Mouse (Mus musculus) MN1 (cell line): ENCODE measurements around the gene Tmem37.

Source experiments
- DNase-seq: peaks from one replicate; pipeline ENCODE4 v3.0.0-alpha.2; 2016; ENCODE audit warnings: low spot score

The Tmem37 gene

DNA sequence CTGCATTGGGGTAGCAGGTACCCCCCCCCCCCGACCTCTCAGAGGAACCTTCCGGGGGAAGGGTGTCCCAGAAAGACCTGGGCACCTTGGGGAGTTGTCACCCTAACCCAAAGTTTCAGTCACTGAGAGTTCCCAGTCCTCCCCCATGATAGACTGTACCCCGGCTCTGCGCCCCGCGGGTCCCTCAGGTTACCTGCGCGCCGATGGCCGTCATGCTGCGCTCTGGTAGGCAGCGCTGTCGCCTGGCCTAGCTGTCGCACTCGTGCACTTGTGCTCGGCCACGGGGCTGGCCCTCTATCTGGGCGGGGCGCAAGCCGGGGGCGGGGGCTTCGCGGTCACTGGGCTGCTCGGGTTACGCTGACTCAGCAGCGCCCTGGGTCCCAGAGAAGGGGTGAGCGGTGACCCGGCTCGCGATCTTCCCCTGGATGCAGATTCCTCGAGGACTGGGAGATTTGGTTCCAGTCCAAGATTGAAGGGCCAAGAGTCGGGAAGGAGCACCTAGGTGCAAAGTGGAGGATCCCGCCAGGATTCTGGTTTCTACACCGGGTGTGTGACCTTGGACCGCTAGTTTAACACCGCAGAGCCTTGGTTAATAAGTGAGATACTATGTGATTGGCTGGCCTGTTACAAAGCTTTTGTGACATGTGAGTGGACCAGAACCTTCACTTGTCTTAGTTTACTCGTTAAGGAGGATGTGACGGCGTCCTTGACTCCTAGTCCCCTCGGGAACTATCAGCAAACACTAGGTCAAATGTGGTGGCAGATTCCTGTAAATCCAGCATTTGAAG, at the start of gene Tmem37:
Gene Tmem37 (minus strand): TSS at position 556 of the 788 bp plus-strand sequence.
- no peak for DNase-seq

DNA sequence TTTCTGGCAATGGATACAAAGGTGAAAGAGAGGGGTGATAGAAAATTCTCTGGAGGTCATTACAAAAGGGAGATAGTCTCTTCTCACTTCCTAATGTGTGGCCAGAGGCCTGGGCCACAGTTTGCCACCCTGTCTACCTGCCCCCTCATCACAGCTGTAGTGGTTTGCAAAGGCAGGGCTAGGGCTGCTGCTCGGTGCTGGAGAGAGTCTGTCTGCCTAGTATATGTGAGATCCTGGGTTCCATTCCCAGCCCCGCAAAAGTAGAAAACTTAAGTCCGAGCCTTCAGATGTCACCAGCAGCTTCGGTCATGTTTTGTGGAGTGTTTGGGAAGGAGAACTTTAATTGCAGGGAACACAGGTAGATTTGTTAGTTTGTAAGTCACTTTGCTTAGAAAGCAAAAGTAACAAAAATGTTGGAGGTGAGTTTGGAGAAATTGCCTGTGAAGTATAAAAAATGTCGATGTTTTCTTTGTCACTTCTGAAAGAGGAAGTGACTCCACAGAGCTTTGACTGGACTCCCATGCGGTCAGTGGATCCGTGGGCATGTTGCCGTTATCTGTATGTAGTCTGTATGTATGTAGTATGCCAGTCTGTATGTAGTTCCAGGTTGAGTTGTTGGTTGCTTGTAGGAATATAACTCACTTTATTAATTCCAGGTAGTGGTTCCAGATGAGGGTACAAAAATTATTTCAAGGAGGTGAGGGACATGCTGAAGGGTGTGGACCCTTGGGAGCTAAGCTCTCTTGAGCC, 48.9 kb upstream of the Tmem37 start:
- DNase-seq, result no peak

- DNase-seq, result no peak
These were observed 48.2 kb upstream of the Tmem37 start for GRCm38 (mm10) chr1:120121930-120122530.

- DNase-seq, result peak; percentile 98
These were observed 47.3 kb upstream of the Tmem37 start, which contains the start of the genes Dbi and 3110009E18Rik for GRCm38 (mm10) chr1:120120969-120121811. Gene Dbi (minus strand): TSS chr1:120121078. Gene 3110009E18Rik (plus strand): TSS chr1:120121187.

DNA sequence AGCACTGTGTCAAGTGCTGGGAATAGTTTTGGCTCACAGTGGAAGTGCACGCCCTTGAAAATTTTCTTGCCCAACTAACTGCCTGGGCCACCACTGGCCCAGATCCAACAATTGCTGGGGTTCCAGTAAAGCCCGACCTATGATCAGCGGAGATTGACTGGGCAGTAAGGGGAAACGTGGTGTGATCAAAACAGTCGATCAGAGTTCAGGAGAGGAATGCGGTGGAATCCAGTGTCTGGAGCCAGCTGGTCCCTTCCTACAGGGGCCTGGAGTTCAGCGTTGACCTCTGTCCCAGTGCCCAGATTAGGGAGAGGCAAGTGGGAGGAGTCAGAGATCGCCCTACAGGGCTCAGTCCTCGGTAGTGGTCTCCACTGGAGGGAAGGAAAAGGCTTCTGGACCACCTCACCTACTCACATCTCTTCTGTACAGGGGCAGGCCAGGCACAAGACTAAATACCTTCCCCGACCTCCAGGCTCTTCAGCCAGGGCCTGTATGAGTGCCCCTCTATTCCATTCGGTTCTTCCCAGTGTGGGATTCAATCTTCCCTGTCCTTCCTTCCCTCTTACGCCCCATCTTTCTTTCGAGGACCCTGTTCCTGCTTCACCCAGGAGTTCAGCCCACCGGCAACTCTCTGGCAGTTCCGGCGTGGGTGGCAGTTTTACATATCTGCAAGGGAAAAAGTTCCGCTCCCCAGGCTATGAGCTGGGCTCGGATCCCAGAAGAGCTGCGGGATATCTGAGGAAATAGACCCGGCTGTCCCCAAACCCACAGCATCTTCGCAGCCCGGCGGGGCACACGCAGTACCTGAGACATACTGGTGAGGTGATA, 46.5 kb upstream of the Tmem37 start:
- DNase-seq, result peak; percentile 39

- no peak for DNase-seq
These were observed 45.5 kb upstream of the Tmem37 start for GRCm38 (mm10) chr1:120119389-120119788.

DNA sequence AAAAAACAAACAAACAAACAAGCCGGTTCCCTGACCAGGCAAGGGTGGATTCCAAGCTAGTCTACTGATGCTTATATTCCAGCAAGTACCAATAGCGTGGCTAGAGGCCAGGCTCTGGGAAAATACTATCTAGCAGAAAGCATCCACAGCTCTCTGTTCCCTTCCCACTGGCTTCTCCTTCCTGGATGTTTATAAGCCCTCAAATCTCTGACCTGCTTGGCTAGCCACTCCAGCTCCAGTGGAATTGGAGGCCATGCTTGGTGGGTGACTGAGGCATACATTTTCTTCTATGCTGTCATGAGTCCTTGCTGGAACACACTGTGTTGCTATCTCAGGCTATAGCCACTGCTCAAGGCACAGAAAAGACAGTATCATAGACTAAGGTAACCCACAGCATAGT, 45.0 kb upstream of the Tmem37 start:
- DNase-seq, result no peak

GRCm38 (mm10) chr1:120116106-120116505, 42.2 kb upstream of the Tmem37 start:
- no peak for DNase-seq

DNA sequence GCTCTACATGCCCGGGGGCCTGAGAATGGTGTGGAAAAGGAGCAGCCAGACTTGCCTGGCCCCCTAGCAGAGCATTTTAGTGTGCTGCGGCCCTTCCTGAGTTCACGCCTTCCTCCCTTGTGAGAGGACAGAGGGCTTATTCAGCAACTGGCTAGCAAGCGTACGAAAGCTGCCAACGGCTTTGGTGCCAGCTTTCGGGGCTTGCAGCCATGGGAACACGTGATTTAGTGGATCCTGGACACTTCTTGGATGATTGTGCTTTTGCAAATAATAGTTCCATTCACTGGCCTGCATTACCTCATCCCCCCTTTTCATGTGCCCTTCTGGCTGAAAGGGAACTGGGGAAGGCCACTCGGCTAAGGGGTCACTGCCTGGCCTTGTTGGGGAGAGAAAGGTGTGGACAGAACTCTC, 41.8 kb upstream of the Tmem37 start:
- DNase-seq, result no peak

DNA sequence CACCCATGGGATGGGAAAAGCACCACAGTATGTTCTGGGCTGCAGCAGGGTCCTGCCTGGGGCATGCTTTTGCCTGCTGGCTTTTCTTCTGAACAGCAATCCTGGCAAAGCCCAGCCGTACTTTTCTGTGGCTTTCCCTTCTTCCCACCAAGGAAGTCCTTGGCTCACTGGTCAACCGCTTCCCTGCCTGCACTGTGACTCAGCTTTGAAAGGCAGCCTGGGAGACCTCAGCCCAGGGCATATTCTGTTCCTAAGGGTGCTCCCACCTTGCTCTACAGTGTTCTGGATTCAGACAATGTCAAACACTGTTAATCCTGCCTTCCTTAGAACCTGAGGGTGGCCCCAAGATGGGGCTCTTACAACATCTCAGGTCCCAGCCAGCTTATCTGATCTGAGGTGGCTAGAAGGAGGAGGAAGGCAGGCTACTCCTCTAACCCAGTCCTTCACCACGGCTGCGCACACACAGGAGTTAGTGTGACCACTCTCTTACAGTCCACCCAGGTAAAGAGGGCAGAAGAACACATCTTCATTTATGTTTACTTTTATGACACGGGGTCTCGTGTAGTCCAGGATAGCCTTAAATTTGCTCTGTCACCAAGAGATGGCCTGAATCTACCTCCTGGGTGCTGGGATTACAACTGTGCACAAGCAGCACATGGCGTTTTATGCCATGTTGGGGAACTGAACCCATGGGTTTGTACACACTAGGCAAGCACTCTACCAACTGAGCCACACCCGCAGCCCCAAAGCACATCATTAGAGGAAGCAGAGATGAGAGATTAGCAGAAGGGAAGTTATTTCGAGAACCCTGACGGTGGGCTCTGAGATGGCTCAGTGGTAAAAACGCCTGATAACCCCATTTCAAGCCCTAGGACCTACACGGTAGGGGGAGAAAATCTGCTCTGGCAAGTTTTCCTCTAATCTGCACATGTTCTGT, 38.6 kb upstream of the Tmem37 start:
- no peak for DNase-seq

GRCm38 (mm10) chr1:120111766-120112165, 37.9 kb upstream of the Tmem37 start:
- no peak for DNase-seq

GRCm38 (mm10) chr1:120109741-120110432, 36.0 kb upstream of the Tmem37 start:
- no peak for DNase-seq

DNA sequence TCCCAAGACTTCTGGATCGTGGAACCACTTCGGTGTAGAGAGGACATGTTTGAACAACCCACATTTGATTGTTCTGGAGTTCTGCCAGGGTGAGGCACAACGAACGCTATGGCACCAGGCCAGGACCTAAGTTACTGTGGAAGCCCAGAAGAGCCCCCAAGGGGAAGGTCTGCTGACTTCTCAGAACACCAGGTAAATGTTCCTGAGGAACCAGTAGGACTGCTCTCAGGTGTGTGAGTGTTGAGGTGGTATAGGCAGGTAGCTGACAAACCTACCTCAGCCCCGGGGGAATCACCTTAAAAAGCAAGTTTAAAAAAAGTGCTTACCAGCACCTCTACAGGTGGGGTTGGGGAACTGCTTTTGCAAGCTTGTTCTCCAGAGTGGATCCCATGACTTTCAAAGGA, 31.7 kb upstream of the Tmem37 start:
- no peak for DNase-seq

DNA sequence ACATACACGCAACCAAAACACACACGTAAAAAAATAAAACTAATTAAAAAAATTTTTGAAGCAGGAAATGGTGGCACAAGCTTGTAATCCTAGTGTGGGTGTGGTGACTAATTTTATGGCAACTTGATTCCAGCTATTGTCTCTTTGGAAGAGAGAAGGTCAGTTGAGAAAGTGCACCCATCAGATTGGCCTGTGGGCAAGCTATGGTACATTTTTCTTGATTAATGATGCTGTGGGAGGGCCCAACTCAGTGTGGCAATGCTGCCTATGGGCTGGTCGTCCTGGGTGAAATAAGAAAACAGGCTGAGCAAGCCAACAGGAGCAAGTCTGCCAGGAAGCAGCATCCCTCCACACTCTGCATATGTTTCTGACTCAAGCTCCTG, 27.3 kb upstream of the Tmem37 start:
- DNase-seq, result no peak

- no peak for DNase-seq
These were observed 26.8 kb upstream of the Tmem37 start for GRCm38 (mm10) chr1:120100456-120101226.

DNA sequence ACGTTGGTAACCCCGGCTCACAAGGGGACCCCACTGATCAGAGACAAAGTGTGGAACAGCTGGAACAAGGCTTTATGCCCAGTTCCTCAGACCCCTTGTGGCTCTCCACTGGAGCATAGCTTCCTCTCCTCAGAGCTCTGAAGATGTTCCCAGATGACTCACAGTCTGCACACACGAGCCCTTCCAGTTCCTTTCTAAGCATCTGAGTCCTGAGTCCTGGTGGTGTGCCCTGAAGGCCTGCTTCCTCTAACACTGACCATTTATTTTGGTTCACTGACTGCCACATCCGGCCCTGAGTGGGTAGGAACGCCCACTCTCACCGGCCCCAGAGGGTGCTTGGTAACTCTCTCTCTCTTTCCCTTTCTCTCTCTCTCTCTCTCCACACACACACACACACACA, 25.6 kb upstream of the Tmem37 start:
- DNase-seq, result no peak

- DNase-seq, result peak; percentile 53
These were observed 24.5 kb upstream of the Tmem37 start for GRCm38 (mm10) chr1:120098327-120098726.

DNA sequence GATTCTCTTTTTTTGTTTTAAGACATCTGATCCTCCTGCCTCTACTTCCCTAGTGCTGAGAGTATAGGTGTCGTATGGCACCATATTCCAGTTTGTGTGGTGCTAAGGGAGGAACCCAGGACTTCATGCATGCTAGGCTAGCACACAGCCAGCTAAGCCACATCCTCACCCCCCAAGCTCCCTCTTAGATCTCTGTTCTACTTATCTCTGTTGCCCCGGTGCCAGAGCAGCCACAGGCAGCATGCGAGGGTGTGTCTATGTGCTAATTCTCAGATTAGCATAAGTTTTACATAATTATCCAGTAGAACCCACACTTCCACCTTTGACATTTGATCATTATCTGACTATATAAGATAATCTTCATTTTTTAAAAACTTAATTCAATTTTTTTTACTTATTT, 21.0 kb upstream of the Tmem37 start:
- no peak for DNase-seq
